Mouse (Mus musculus) cerebellum, postnatal 25 days (tissue): Measurements from ENCODE around the gene Ctxn1.

Experiments used
- DNase-seq, 2 experiments: peaks; one replicate each; pipeline ENCODE4 v3.0.0; 2021; ENCODE audit warnings: mixed read lengths in 2 of 2

The Ctxn1 gene

DNA sequence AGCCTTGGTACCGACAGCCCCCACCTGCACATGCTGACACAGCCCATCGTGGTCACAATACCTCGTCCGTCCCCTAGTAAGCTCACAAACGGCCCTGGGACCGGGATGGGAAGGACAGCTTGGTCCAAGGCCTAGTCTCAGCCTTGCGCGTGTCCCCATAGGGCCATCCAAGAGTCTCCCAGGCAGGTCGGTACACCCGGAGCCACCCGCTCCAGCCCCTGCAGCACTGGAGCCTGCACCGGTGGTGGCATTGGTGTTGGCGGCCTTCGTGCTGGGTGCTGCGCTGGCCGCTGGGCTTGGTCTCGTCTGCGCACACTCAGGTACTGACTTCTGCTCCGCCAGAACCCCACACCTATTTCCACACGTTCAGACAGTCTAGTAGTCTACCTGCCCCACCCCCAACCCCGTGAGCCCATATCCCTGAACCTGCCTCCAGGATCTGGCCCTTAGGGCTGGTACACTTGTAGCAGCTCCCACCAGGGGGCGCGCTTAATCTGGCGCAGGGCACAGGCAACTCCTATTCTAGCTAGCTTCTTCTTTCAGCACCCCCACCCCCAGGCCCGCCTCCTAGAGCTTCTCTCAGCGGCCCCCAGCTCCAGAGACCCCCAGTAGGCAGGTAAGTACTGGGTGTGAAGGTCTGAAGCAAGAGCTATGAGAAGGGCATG is 8.6 kb downstream of the Ctxn1 start:
- DNase-seq = peak; percentile 85 to 92

DNA sequence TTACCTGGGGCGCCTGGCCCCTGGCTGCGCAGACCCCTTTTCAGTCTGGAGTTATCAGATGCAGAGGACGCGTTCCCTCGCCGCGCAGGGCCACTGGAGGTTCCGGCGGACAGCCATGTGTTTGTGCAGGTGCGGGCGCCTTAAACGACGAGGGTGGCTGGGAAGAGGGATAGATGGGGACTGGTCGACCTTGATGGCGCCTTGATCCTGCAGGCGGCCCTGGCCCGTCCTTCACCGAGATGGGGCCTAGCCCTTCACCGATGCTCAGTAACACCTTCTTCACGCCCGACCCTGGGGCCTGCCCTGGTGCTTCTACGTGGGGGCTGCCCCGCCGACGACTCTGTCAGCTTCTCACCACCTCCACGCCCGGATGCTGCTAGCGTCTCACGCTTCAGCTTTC is 9.9 kb downstream of the Ctxn1 start:
- peak in 1 of 2 experiments; percentile 19 for DNase-seq

DNA sequence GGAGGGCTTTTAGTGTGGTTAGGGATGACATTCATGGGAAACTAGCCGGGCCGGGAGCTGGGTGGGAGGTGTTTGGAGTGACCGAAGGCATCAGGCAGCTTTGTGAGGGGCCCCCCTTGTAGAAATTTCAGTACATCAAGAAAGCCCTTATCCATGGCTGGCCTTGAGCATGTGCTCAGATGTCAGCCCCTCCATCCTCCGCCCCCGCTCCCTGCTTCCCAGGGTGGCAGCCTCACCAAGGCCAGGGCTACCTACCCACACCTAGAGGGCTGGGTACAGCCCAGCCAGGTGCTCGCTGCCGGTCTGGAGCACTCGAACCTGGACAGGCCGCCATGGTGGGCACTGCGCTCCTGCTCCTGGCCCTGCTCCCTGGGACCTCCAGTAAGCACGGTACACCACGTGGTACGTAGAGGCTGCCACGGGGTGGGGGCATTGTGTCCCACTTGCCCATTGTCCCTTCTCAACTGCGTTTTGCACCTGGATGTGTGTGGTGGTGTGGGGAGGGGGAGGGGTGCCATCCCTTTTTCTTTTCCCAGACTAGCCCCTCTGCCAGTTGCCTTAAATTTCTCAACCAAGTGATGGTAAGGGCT is 11.0 kb downstream of the Ctxn1 start, which contains the start of gene Tgfbr3l:
Tgfbr3l (plus strand) TSS at position 264 of the 590 bp plus-strand sequence.
- DNase-seq = no peak

DNA sequence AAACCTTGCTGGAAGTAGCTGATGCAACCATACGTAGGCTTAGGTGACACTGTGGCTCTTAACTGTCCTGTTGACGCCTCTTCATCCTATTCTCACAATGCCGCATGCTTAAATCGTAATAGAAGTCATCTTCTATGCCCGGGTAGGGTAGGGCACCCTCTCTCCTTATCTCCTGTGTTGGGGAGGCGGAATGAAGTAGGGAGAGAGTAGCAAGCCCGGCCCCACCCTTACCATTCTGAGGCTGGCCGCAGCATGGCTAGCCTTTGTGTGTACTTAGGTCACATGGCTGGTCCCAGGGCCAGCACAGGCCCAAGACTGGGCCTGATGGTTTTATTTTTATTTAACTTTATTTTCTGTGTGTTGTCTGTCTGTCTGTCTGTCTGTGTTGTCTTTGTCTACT is 11.8 kb downstream of the Ctxn1 start:
- DNase-seq = no peak

DNA sequence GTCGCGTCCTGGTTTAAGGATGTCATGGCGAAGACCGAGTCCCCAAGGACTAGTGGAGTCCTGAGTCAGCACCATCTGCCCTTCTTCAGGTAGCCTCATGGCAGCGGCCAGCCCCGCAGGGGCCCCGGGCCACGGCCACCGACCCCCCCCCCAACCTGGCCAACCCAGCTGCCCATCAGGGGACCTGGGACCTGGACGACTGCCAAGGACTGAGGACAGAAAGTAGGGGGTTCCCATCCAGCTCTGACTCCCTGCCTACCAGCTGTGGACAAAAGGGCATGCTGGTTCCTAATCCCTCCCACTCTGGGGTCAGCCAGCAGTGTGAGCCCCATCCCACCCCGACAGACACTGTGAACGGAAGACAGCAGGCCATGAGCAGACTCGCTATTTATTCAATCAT is 13.3 kb downstream of the Ctxn1 start:
- DNase-seq = peak in 1 of 2 experiments; percentile 40

DNA sequence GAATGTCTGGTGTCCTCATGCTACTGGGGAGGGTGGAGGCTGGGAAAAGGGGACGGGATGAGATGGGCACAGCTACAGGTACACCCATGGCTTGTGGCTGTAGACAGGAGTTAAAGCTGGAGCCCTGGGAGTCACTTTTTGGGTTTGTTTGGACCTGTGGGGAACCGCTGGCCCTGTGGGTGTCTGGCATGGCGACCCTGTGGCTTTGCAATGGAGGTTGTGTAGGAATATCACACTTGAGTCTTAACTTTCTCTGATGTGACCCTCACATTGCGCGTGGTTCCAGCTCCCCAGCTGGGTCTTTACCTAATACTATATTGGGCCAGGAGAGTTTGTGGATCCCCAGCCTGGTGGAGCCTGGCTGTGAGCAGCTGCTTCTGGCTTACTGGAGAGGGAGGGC is 14.0 kb downstream of the Ctxn1 start:
- no peak for DNase-seq

DNA sequence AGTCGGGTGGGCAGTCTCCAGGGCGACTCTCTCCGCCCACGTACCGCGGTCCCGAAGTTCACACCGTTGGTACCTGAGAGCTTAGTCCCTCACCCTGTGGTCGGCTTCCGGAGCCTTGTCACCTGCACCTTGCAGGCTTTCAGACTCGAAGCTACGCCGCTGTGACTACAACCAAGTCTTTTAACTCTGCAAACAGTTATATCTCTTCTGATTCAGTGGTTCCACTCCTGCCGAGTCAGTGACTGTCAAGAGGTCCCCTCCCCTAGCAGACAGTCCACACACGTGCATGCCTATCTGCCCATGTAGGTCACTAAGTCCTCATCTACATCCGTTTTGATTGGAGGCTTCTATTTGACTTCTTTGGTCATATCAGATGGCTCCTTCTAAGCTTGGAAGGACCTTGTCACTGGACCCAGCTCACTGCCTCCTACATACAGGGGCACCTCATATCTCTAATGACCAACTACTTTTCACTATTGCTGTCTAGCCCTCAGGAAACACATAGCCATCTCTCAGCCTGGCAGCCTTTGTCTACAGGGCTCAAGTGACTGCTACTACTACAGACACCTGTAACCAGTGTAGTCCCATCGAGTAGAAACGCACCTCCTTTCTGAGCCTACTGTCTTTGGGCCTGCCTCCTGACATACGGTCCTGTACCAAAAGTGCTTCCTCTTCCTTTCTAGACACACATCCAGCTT is 19.7 kb downstream of the Ctxn1 start:
- DNase-seq = no peak

DNA sequence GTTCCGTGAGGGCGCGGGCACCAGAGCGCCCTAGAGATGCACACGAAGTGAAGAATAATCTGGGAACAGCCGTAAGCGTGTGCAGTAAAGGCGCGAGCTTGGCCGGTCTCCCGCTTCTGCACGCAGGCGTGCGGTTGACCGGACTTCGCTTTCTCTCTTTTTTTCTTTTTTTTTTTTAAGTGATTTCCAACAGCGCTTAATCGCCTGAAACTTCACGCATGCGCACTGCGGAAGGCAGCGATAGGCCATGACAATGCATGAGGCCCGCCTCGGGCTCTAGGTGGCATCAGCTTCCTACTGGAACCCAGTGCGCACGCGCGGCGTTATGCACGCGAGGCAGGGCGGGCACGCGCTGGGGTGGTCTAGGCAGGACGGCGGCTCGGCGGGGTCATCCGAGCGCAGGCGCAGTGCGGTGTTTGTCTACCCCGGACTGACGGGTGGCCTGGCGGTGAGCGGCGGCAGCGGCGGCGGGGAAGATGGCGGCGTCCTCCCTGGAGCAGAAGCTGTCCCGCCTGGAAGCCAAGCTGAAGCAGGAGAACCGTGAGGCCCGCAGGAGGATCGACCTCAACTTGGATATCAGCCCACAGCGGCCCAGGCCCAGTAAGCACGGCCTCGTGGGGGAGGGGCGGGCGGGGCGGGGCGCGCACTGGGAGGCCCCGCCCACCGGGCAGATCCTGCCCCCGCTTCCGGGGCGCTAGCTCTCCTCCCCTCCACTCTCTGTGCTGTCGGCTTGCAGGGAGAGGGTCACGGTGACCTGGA is 20.5 kb downstream of the Ctxn1 start, which contains the start of the genes Map2k7 and Gm49320:
Map2k7 (plus strand) TSS at position 307 of the 759 bp plus-strand sequence.
Gm49320 (plus strand) TSS at position 432 of the 759 bp plus-strand sequence.
- peak; percentile 100 for DNase-seq

DNA sequence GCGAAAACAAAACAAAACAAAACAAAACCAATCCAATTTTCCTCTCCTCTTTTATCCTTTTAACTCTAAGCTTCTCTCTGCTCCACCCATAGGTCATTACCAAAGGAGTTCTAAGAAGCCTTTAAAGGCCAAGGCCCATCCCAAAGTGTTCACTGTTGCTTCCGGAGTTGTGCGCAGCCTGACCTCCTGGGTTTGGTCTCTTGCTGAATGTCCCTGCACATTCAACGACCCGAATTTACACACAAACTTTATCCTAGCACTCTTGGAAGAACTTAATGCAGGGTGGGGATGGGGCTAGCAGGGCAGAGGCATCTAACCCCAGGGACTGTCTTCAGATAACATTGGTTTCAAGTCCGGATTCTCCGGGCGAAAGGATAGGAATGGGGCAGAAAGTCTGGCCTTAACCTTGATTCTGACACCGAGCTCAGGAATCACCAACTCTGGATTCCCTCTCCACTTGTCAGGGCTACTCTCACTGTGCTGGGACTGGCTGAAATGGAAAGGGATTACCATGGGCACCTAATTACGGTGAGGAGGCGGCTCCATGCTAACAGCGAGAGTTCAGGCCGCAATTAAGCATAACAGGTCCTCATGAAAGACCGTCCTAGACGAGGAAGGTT is 21.1 kb downstream of the Ctxn1 start:
- DNase-seq = no peak

DNA sequence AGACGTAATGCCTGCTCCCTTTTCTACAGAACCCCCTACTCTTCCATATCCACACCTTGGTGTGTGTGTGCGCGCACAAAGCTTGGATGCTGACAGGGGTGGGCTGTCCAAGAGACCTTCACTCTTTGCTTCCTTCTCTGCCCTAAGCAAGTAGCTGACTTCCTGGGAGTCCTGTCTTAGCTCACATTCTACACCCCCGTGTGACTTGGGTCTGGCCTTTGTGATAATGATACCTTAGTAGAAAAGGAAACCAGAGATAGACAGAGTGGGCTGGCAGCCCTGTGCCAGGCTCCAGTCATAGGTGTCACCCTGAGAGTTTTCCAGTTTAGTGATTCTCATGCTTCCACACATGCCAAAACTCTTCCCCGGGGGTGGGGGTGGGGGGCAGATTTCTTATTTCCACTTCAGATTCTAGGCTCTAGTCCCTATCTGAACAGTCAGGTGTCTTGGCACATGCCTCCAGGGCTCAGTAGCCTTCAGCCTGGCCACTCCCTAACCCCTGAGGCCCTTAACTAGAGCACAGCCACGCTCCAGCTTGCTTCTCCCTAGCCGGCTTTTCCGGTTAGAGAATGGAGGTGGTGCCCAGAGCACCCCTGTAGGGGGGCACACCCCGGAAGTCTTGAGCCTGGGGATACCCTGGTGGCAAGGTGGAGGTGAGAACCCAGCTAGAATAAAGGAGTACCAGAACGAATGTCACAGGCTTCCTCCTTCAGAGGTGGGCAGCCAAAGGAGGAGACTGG is 28.3 kb downstream of the Ctxn1 start:
- DNase-seq = no peak

DNA sequence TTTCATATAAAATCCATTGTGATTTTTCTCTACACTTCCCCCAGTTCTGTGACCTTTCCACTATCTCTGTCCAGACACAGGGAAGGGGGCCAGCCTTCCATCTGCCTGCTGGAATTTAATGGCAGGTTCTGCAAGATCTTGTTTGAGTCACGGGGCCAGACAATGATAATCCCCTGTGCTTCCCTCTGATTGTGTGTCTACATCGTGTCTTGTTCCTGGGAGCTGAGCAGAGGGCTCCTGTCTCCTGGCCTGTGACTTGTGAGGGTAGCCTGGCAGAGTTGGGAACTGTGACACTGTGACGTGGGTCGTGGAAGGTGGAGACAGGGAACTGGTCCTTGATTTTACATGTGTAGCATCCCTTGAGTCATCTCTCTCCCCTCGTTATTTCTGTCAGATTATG is 29.3 kb downstream of the Ctxn1 start:
- no peak for DNase-seq

DNA sequence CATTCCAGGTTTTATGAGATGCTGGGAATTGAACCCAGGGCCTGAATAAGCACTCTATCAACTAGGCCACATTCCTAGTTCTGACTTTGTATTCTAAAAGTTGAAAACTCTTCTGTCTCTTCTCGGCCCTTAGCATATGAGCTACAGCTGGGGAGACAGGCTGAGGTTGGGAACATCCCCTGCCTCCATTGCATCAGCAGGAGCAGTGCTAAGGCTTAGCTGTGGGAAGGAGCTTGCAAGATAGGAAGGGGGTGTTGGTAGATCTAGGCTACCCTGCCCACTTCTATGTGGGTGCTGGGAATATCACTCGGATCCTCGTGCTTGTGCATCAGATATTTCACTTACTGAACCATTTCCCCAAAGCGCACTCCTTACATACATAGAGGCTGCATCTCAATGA is 31.2 kb downstream of the Ctxn1 start:
- no peak for DNase-seq

DNA sequence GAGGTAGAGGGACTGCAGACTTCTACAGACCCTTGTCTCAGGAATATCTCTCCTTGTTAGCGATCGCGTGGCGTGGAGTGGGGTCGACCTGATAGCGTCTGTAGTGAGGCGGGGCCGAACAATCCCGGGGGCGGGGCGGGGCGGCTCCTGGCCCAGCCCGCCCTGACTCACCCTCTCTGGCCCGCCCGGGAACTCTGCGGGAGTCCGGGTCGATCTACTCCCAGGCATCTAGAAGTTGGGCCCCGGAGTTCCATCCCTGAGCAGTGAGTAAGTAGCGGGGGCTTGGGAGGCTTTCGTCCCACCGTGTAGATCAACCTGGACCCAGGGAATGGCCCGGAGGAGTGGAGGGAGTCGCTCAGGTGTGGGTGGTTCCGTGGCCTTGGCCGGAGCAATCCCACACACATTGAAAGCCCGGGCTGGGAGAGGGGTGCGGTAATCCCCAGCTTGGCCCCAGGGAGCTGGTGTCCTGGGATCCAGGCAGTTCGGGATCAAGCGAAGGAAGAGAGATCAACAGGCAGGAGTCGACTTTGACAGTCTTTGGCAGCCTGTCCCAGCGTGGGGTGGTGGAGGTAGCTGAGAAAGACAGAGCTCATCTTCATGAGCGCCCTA is 32.2 kb downstream of the Ctxn1 start, which contains the start of gene Lrrc8e:
Lrrc8e (plus strand) TSS at position 89 of the 609 bp plus-strand sequence.
- peak in 1 of 2 experiments; percentile 10 for DNase-seq

DNA sequence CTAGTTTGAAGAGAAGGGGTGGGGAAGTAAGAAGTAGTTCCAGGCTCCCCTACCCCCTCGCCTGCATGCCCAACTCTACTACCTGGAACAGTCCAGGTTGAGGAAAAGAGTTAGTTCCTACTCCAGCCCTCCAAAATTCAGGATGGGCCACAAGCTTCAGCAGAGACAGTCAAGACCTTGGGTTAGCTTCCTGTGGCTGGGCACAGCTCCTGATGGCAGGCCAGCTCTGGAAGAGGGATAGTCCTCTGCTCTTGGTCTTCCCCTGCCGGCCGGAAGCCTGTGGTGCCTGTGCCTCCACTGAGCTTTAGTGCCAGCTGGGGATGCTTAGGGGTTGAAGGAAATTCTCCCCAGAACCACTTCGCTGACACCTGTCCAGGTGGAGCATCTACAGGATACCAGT is 32.8 kb downstream of the Ctxn1 start:
- DNase-seq = peak in 1 of 2 experiments; percentile 3

DNA sequence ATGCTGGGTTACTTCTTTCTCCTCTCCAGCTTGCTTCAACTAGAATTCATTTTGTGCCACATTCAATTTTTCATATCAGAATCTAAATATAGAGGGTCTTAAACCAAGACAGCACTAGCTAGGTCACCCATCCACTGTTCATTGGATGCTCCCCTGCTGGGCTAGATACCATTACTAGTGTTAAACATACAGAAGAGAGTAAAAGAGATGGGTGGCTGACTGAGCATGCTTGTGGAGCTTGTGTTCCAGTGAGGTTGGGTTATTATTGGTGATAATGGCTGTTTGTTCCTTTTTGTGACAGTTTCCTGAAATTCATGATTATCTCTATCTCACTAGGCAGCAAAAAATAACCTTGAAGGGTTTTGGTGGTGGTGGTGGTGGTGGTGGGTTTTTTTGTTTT is 37.0 kb downstream of the Ctxn1 start:
- no peak for DNase-seq

DNA sequence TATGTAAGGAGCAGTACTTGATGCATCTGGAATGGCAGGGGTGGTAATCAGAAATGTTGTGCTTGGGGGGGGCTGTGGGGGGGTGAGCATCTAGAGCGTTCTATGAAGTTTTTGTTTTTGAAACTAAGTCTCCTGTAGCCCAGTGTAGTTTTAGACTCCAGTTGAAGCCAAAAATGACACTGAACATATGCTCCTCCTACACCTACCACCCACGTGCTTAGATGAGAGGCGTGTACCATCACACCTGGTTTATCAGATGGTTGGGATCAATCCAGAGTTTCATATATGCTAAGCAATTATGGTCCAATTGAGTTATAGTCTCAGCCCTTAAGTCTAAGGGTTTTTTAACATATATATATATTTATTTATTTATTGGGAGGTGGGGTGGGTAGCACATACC is 39.5 kb downstream of the Ctxn1 start:
- no peak for DNase-seq

DNA sequence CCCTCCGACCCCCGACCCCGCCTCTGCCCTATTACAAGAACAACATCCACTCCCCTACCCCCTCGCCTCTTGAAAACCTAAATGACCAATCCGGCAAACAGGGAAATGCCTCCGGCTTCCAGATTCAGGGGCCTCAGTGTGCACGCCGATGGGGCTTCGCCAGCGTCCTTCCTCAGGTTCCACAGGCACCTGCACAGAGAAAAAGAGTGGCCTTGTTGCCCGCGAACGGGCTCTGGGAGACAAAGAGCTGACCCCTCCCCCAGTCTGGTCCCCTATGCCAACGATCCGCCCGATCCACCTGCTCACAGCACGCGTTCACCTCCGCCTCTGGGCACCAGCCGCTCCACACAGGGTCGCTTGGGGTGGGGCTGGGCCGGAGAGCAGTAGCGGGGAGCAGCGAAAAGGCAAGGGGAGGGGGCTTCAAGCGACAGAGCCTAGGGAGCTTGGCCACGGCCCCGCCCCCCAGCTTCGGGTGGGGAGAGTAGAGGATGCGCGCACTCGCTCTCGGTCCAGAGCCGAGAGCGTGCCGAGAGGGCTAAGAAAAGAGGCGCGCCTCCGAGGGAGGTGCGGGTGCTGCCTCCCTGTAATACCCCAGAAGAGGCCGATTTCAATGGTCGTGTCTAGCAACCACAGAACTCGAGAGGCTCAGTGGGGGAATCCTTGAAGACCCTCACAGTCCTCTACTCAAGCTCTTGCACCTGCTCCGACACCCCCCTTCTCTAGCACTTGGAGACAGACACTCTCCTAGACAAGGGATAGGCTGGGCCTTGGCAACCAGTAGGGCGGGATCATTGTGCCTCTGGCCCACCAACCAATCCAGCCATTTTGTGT is 42.1 kb downstream of the Ctxn1 start, which contains the start of gene Prr36:
Prr36 (minus strand) TSS at position 669 of the 831 bp plus-strand sequence.
- peak; percentile 78 to 79 for DNase-seq

DNA sequence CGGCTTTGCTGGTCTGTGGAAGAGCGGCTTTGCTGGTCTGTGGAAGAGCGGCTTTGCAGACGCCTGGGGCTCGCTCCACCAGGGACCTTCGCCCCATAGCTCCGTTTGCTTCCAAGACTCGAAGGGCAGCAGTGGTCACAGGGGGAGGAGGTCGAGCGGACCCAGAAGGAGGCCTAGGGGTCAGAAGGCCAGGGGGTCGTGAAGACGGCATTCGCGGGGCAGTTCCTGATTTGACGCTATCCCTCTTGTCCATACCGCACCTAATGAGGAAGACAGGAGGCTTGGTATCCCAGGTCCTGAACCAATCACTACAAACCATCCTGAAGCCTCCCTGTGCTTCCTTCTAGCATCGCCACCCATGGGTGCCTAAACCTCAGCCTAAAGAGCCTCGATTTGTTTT is 42.8 kb downstream of the Ctxn1 start:
- peak in 1 of 2 experiments; percentile 44 for DNase-seq

DNA sequence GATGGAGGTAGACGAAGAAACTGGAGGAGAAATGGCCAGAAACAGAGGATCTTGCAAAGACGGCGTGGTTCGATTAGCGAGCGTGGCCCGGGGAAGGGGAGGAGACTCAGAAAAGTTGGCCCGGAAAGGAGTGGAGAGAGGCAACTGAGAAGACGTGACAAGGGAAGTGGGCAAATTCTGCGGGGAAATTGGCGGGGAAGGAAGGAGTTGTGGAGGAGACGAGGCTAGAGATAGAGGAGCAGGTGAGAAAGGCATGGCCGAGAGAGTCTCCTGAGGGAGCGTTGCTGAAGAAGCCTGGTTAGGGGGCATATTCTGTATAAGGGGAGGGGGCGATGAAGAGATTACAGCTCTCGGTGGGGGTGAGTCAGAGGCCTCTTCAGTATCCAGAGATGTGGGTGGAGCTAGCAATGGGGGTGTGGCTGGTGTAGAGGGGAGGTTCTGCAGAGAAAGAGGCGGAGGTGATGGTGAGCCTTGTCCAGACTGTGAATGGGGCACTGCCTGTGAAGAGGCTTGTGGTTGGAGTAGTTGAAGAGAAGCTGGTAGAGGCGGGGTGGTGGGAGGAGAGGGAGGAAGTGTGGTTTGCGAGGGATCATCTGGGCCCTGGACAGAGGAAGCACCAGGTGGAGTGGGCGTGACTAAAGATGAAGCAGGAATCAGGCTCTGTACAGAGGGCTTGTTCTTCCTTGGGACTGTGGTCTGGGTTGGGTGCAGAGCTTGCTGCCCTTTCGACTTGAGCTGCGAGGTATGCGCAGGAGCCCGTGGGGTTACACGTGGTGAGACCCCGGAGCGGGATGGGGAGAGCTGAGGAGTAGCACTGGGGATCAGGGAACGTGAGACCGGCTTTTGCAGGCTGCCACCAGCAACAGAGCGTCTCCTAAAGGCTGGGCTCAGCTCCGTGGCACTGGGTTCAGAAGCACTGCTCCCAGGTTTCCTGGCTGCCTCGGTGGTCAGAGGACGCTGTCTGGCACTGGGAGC is 44.8 kb downstream of the Ctxn1 start:
- DNase-seq = no peak
